Comparison of ENCODE assay signal across 8 mouse cellular contexts in the genomic region with DNA sequence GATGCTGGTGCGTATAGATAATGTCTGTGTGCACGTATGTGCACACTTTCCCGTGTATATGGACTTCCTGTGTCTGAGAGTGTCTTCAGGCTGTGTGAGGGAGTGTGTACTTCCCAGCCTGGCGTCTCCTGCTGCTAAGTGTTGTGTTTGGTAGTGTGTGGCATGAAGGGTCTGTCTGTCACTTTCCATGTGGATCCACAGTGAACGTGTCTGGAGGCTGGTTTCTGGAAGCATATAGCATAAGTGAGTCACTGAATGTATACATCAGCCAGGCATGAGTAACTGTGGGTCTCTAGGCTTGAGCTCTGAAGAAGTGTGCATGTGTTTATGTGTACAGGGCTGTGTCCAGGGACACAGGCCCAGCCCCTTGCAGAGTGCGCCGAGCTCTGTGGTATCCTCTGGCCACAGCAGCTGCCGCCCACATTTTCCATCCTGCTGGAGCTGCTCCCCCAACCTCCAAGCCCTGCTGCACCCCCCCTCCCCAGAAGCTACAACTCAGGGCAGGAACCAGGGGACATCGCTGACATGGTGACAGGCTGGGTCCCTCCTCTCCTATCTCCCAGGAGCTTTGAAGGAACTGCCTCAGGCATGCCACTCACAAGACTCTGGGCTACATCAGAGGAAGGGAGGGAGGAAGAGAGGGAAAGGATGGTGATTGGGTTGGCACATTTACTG. TPM values are rescaled to one million over a fixed set of nuclear protein-coding genes. Genes with fewer than 3 reads are reported as not detected.
A peak's percentile ranks its signal among the peaks of the same experiment; 100 is the strongest.
DNase-seq lines count a peak whose midpoint lies in the region; ATAC-seq and TF ChIP-seq lines count a peak whose summit lies in the region.
"Had no signal": no experiment of that assay in that cellular context is flagged by ENCODE, and none has a peak within 500 bp of the region (broad histone marks: within the 10 kb centered on the region; RNA-seq: fewer than 3 reads in every experiment).

No protein-coding gene starts in this region.

- H3K4me3 ChIP-seq in kidney, embryonic 15.5 days (replicated peaks), result no peak overlapping the region
- no peak overlapping the region for H3K4me3 ChIP-seq in kidney, adult 2 months (ENCODE audit: insufficient read depth, low read depth, low read length)
- H3K4me3 ChIP-seq in embryonic facial prominence, embryonic 12.5 days, result no peak overlapping the region
- no peak overlapping the region for H3K4me3 ChIP-seq in intestine, postnatal 0 days (ENCODE audit: low read depth, low read length)

- no peak for ATAC-seq in kidney, embryonic 15.5 days (replicated peaks; ENCODE audit: low FRiP score)
- ATAC-seq in embryonic facial prominence, embryonic 12.5 days (ENCODE audit: insufficient number of reproducible peaks, insufficient read depth, low FRiP score, low TSS enrichment), result no peak
- ATAC-seq in intestine, postnatal 0 days, result no peak

- TF ChIP-seq POLR2A in kidney, adult 2 months (IDR thresholded peaks at IDR 0.05; ENCODE audit: low read depth, low read length), result no peak

- no peak for TF ChIP-seq CTCF in kidney, adult 2 months (conservative IDR thresholded peaks at IDR 0.05; ENCODE audit: insufficient read depth, insufficient read length, low read depth, low read length)
- no peak for TF ChIP-seq CTCF in intestine, postnatal 0 days (IDR thresholded peaks at IDR 0.05; ENCODE audit: low read depth)

- H3K36me3 ChIP-seq in kidney, embryonic 15.5 days, result peaks cover 17% of the 10 kb centered on the region
- H3K36me3 ChIP-seq in kidney, adult 2 months (ENCODE audit: control insufficient read depth, insufficient read depth, low read length), result no peaks in the 10 kb centered on the region
- peaks cover 13% of the 10 kb centered on the region for H3K36me3 ChIP-seq in embryonic facial prominence, embryonic 12.5 days
- H3K36me3 ChIP-seq in intestine, postnatal 0 days (ENCODE audit: control insufficient read depth, insufficient read depth), result 0 out of 2 replicates have a peak, but pooled peaks cover 8% of the 10 kb centered on the region

- 0 out of 2 replicates have a peak overlapping the region, but pooled peaks have one; percentile 23 for H3K9ac ChIP-seq in kidney, embryonic 15.5 days
- no peak overlapping the region for H3K9ac ChIP-seq in embryonic facial prominence, embryonic 12.5 days
- H3K9ac ChIP-seq in intestine, postnatal 0 days (ENCODE audit: low read depth, low read length), result no peak overlapping the region

- H3K9me3 ChIP-seq in kidney, embryonic 15.5 days (replicated peaks), result no peaks in the 10 kb centered on the region
- no peaks in the 10 kb centered on the region for H3K9me3 ChIP-seq in embryonic facial prominence, embryonic 12.5 days
- no peaks in the 10 kb centered on the region for H3K9me3 ChIP-seq in intestine, postnatal 0 days (ENCODE audit: control insufficient read depth)

- H3K27ac ChIP-seq in kidney, embryonic 15.5 days, result 0 out of 2 replicates have a peak overlapping the region, but pooled peaks have one; percentile 5
- no peak overlapping the region for H3K27ac ChIP-seq in kidney, adult 2 months (ENCODE audit: insufficient read depth, low read depth, low read length)
- H3K27ac ChIP-seq in embryonic facial prominence, embryonic 12.5 days, result peak overlapping the region; percentile 23; the same call in 1 of the 2 replicates
- H3K27ac ChIP-seq in intestine, postnatal 0 days (ENCODE audit: low read depth, low read length), result no peak overlapping the region

- H3K4me2 ChIP-seq in kidney, embryonic 15.5 days, result no peak overlapping the region
- H3K4me2 ChIP-seq in embryonic facial prominence, embryonic 12.5 days (replicated peaks), result no peak overlapping the region
- H3K4me2 ChIP-seq in intestine, postnatal 0 days (replicated peaks; ENCODE audit: low read depth), result peak overlapping the region; percentile 9; the same call in 1 of the 2 replicates

- no peaks in the 10 kb centered on the region for H3K27me3 ChIP-seq in kidney, embryonic 15.5 days
- no peaks in the 10 kb centered on the region for H3K27me3 ChIP-seq in kidney, adult 2 months (replicated peaks; ENCODE audit: control insufficient read depth, insufficient read depth, low read length)
- no peaks in the 10 kb centered on the region for H3K27me3 ChIP-seq in embryonic facial prominence, embryonic 12.5 days
- H3K27me3 ChIP-seq in intestine, postnatal 0 days (replicated peaks; ENCODE audit: control insufficient read depth, insufficient read depth, low read length), result peaks cover 16% of the 10 kb centered on the region

- 78% methylated on average over 9 of the region's 9 CpGs for WGBS in kidney, embryonic 15.5 days
- WGBS in kidney, adult 2 months, result 73% methylated on average over 9 of the region's 9 CpGs
- WGBS in embryonic facial prominence, embryonic 12.5 days, result 72% methylated on average over 9 of the region's 9 CpGs
- WGBS in intestine, postnatal 0 days, result 60% methylated on average over 9 of the region's 9 CpGs

- peaks cover 94% of the 10 kb centered on the region for H3K4me1 ChIP-seq in kidney, embryonic 15.5 days
- peaks cover 26% of the 10 kb centered on the region for H3K4me1 ChIP-seq in kidney, adult 2 months (ENCODE audit: control insufficient read depth, insufficient read depth, low read length)
- H3K4me1 ChIP-seq in embryonic facial prominence, embryonic 12.5 days, result peaks cover 89% of the 10 kb centered on the region
- peaks cover 11% of the 10 kb centered on the region for H3K4me1 ChIP-seq in intestine, postnatal 0 days (replicated peaks; ENCODE audit: control insufficient read depth, insufficient read depth, low read length)

- no peak for DNase-seq in kidney, adult 2 months
- peak; percentile 42 for DNase-seq in cerebellum, adult 8-10 months
- DNase-seq in kidney, postnatal 4 days, result no peak
- DNase-seq in left cerebral cortex, adult 9 months (ENCODE audit: low spot score in 2 of 2), result no peak

RNA-seq across cellular contexts. Expression of gene Soga1, which starts 5.5 kb away (rescaled TPM):
- 3.5 and 4.2 TPM in 2 replicates for polyA plus RNA-seq in kidney, embryonic 15.5 days (2015; fragmentation: Nextera tagmentation; extraction: Ambion mirVana)
- 5.3 and 5.4 TPM in 2 replicates for polyA plus RNA-seq in kidney, adult 2 months (2012; rRNA removed)
- polyA plus RNA-seq in embryonic facial prominence, embryonic 12.5 days (2016; fragmentation: Nextera tagmentation; extraction: Ambion mirVana), result 5.7 and 7.8 TPM in 2 replicates
- 0.90 TPM in 2 replicates for polyA plus RNA-seq in intestine, postnatal 0 days (2015; fragmentation: Nextera tagmentation; extraction: Ambion mirVana)

RNA-seq across cellular contexts. Expression of gene Tldc2, which starts 13.3 kb away (rescaled TPM):
- polyA plus RNA-seq in kidney, embryonic 15.5 days (2015; fragmentation: Nextera tagmentation; extraction: Ambion mirVana), result 0.27 TPM in 1 of 2 replicates, not detected in the other
- polyA plus RNA-seq in kidney, adult 2 months (2012; rRNA removed), result 11.3 and 12.2 TPM in 2 replicates
- not detected in 2 replicates for polyA plus RNA-seq in embryonic facial prominence, embryonic 12.5 days (2016; fragmentation: Nextera tagmentation; extraction: Ambion mirVana)
- polyA plus RNA-seq in intestine, postnatal 0 days (2015; fragmentation: Nextera tagmentation; extraction: Ambion mirVana), result not detected in 2 replicates
- polyA plus RNA-seq: thymus, postnatal 0 days had no signal

Comparison
In these comparisons a context has a peak if more than half of its experiments do, and no peak if none do; other contexts are left out.
1. H3K27ac ChIP-seq: peak in kidney, embryonic 15.5 days (single experiment) and embryonic facial prominence, embryonic 12.5 days (single experiment); none in kidney, adult 2 months (single experiment) and intestine, postnatal 0 days (single experiment).